Mouse (Mus musculus): ENCODE results near the gene Mctp2. TPM values are rescaled to one million over a fixed set of nuclear protein-coding genes. Genes with fewer than 3 reads are reported as not detected.

Mctp2 gene
- total RNA-seq, 2 experiments from 2014 or later = 0.80 to 0.97 TPM

DNA sequence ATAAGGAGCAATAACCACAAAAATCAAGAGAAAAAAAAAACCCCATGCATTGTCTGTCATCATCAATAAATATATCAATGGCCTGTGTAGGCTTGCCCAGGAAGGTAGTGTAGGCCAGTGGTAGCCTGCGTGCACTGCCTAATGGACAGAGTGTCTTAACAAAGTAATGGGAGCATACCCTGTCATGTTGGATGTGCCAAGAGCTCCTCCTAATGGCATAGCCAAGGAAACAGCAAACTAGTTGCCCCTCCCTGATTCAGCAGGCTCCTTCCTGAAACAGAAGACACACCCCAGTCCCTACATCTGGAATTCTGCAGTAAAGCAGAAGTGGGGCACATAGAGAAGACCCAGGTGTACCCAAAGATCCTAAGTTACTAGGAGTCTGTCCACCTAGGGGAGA is 113.1 kb downstream of the Mctp2 start:
- intact Hi-C loops (cut with DNase I) = no loop called here
- DNase-seq = no peak

DNA sequence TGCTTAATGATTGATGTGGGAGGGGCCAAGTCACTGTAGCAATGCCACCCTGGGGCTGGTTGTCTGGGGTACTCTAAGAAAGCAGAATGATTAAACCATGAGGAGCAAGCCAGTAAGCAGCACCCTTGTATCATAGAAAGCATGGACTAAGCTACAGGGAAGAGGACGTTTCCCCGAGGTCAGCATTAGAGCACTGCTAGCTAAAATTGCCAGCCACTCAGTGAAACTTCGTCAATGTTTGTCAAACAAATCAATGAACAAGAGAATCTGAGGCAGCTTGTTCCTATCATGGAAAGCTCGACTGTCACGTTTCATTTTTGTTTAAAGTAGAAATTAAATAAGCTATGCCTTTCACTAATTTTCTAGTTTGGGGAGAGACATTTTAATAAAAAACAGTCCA is 124.8 kb downstream of the Mctp2 start:
- no peak for DNase-seq
- intact Hi-C loops (cut with DNase I) = no loop called here

DNA sequence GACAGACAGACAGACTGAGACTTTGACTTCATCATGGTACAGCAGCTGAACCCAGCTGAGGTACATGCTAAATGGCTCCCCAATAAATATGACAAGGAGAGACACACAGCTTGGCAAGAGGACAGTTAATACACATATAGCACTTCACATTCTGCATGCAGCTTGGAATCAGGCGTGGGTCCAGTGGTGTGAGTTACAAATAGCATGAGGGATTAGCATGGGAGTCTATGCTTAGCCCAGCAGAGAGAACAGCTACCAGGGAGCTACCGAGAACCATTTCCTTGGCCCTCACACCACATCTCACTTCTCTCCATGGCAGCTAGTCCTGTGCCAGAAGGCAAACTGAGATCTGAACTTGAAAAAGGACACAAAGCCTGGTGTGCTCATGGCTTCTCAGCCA is 137.1 kb downstream of the Mctp2 start:
- intact Hi-C loops (cut with DNase I) = no loop called here
- DNase-seq = no peak

DNA sequence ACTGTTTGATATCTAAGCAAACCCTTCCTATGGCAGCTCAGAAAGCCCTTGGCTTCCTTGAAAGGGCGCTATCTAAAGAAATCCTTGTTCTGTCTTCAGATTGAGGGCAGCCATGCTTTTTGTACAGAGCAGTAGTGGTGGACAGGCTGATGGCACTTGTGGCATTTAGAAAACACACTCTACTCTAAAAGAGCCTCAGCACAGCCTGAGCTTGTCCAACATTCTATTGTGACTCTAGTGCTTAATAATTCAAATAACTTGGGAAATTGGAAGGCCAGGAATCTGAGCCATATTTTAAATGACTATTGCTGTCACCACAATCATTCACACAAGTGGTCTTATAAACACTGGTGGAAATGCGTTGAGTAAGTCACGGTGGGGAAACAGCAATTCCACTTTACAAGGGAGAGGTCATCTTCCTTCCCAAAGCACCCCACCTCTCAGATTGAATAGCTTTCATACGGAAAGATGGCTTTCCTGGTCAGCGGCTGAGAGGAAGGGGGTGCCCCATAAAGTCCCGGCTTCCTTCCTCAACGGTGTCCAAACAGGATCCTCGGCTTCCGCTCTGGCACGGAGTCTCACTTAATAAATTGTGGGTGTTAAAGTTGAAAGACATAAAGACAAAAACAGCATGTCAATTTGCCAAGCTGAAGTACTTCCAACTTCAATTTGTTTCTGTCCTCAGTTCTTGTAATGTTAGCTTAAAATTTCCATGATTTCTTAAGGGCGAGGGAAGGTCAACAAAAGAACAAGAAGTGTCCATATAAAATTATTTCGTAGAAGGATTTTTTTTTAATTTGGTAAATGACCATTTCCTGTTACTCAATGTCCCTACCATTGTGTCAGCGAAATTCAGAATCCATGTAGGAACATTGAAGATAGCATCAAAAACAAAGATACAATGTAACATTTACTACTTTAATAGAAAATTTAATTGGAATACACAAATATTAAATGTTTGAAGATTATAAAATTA is 140.4 kb downstream of the Mctp2 start:
- no peak for DNase-seq
- intact Hi-C loops (cut with DNase I) = no loop called here

DNA sequence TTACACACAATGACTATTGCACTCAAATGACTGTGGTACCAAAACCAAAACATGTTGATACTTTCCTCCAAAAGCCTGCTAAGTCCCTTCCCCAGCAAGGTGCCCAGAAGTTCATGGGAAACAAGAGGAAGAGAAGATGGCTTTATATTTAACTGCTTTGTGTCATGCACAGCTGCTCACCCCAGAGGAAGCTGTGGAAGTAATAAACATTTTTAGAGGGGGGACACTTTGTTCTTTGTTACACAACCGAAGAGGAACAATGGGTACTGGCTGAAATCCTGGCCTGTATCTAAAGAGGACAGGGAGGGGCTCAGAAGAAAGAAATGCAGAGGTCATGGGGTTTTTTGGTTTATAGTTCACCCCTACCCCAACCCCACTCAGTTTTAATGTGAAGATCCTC is 144.2 kb downstream of the Mctp2 start:
- intact Hi-C loops (cut with DNase I) = no loop called here
- no peak for DNase-seq

DNA sequence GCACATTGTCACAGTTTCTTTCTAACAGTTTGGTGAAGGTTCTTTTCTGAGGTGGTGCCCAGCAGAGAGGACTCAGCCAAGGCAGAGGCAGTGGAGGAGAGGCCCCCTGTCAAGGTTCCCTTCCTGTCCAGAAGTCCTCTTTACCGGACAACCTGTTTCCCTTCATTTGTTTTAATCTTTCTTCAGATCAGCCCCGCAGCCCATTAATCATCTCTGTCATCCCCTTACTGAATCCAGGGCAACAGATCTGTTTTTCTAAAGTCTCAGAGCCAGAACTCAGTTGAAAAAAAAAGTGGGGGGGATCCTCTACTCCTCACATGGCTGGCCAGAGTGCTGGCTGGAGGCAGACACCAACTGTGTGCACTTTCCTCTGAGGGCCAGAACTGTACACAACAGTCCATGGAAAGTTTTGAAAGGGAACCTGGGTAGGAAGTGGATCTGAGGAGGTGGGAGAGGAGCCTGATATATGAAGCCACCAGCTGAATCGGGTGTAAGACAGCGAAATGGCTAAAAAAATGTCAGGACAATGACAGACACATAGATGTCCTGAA is 146.8 kb downstream of the Mctp2 start:
- intact Hi-C loops (cut with DNase I) = no loop called here
- no peak for DNase-seq

DNA sequence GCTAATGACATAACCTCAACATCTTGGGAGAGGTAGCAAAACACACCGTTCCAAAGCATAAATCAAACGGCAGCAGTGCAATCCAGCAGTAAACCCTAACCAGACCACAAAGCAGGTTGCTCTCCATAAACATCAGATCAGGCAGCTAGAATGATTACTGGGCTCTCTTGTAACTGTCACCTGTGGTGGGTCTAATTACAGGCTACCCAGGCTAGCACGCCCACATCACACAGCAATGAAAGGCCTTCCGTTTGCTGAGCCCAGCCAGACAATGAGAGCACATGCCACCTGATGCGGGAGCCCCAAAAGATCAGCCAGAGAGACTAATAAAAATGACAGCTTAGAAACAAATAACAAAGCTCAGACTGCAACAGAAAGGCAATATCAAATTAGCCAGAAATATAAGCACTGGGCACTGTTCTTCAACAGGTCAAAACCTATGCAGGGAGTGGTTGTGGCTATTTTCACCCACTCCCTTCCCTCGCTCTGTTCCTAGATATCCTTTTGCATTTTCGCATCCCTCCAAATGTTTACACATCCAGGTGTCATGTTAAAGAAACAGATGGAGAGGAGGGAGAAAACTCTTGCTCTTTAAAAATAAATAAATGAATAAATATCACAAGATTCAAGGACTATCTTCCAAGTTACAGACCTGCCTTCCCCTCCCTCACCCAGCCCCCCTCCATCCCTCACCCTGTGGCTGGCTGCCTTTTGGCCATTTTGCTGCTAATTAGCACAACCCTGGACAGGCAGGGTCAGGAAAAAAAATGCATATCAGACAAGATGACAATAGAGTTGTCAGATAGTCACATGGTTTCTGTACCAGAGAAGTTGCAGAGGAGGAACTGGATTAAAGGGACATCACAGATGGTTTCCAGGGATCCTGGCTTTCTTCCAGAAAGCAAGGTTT is 155.4 kb downstream of the Mctp2 start:
- DNase-seq = no peak
- intact Hi-C loops (cut with DNase I) = loop anchor here (5.0 kb wide), 1 partner anchor 86 kb away; no protein-coding TSS in a partner anchor

DNA sequence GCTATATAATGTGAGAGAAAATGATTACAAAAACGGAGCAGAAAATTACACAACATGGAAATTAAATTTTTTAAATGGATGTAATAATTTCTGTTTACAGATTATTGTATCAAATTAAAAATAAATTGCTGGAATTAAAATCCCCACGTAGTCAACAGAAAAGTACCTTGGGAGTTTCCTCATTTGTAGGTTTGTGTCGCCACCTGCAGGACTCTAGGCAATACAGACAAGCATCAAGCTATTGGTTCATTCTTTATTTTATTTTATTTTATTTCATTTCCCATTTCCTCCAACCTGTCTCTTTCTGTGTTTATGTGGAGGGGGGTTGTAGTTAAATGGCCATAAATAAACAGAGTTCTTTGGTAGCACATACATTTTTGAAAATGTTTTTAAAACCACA is 157.3 kb downstream of the Mctp2 start:
- peak; percentile 39 for DNase-seq
- intact Hi-C loops (cut with DNase I) = loop anchor here (5.0 to 10.0 kb wide), 2 partner anchors 282 to 1804 kb away; no protein-coding TSS in a partner anchor

DNA sequence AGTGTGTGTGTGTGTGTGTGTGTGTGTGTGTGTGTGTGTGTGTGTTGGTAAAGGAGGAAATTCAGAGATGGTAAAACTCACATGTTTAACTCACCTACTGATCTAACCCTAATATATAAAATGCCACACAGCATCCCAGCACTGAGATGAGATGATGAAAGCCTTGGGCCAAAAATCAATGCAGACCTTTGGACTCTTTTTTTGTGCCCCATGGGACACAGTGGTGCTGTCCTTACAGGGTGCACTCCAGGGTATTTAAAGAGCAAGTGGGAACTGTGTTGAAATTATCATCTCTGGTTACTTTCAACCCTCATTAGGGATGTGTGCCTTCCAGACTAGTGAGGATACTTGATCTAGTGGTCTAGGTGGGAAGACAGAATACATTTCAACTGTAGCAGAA is 159.6 kb downstream of the Mctp2 start:
- intact Hi-C loops (cut with DNase I) = loop anchor here (5.0 to 10.0 kb wide), 2 partner anchors 280 to 1802 kb away; no protein-coding TSS in a partner anchor
- no peak for DNase-seq

DNA sequence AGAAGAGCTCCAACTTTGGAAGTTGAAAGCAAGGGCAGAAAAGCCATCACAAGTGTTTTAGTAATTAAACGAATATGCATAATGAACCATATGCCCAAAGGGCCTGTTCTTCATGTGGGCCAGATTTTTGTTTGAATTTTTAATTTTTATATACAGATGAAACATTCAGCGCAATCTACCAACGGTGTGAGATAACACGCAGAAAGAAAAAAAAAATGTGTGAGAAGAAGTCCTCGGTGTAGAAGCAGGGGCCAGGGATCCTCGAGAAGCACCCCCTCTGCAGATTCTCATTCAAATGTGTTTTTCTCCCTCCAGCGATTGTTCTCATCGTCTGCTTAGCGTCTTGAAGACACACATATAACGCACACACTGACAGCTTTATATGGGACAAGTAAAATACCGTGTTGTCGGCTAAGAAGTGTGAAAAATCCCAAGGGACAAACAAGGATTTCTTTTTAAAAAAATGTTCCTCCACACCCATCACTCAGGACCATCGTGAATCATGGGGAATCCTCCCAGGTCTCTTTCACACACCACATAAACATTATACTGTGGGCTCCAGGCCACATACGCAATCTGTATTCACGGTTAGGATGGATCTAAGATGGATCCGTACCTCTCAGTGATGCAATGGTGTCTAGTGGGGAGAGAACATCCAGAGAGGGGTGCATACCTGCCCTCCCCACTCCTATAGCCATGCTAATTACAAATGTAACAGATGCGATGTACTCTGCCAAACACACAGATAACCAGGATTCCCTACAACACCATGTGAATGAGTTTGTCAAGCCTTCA is 160.5 kb downstream of the Mctp2 start:
- intact Hi-C loops (cut with DNase I) = loop anchor here (5.0 to 10.0 kb wide), 2 partner anchors 279 to 1801 kb away; no protein-coding TSS in a partner anchor
- no peak for DNase-seq

DNA sequence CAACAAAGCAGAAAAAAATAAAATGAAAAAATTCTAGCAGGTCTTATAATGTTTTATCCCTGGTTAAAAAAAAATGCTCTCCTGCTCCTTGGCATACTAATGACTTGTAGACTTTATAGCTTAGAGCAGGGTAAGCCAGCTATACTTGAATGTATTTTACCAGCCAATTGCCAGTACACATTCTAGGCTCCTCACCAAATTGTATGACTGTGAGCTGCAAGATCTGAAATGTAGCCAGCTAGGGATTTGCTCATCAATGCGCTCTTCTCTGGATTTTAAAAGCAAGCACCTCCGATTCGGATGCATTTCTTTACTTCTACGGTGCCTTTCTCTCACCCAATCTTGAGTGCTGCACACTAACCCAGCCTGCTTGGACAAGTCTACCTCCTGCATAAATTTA is 167.7 kb downstream of the Mctp2 start:
- no peak for DNase-seq

DNA sequence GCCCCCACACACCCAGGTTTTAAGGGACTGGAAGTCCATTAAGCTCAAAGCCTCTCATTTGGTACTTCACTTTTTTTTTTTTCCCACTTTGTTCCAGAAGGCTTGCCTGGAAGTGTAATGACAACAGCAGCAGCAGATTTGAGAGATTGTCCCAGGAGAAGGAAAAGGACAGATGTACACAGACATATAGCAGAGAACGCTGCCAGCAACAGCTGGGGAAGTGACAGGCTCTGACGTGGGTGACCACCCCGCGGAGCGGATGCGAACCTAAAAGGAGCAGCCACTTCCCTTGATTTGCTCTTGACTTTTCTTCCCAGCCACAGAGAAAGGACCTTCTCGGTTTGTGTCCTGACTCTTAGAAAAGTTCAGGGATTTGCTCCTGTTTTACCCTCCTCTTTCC is 185.4 kb downstream of the Mctp2 start:
- peak; percentile 7 for DNase-seq
- intact Hi-C loops (cut with DNase I) = no loop called here

More for the DNA sequence above, 167.7 kb downstream of the Mctp2 start:
- intact Hi-C loops (cut with DNase I) = no loop called here

DNA sequence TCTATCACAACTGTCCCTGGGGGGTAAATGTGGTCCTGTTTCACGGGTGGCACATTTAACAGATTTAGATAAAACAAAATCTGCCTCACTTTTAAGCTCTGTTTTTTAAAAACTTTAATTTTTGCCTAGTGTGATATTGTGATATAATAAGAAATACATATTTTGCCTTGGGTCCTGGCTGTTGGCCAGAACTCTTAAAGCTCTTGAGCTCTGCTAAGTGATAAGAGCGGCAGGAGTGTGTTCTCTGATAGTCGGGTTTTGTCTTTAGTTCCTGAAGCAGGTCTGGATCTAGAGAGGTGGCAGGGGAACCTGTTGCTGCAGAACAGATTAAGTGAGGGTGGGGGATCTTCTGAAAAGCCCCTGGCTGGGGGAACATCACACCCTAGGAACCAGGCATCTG is 186.7 kb downstream of the Mctp2 start:
- intact Hi-C loops (cut with DNase I) = no loop called here
- DNase-seq = no peak

DNA sequence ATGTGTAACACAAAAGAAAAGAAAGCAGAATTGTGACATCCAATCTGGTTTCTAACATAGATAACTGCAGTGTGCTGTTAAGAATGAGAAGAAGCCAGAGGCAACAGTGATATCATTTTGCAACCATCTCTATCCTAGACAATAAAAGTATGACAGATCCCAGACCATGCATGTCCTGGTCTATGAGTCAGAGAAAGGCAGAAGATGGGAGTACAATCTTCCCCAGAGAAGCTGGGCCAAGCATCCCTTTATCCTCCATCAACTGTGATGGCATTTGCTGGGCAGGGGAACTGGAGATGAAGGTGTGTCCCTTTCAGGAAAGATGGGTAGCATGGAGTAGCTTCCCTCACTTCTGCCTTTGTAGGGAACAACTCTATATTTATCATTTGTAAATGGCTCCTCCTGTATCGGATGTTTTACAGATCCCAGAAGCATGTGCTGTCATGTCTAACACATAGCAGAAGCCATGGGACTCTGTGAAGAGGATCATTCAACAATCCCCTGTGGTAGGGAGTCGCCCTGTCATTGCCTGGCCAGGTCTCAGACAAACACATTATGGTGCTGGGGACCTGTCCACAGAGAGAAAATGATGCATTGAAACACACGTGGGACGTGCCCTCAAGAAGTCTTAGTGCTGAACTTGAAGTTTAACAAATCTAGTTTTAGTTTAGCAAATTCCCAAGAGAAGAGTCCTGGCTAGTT is 188.9 kb downstream of the Mctp2 start:
- intact Hi-C loops (cut with DNase I) = no loop called here
- DNase-seq = no peak

DNA sequence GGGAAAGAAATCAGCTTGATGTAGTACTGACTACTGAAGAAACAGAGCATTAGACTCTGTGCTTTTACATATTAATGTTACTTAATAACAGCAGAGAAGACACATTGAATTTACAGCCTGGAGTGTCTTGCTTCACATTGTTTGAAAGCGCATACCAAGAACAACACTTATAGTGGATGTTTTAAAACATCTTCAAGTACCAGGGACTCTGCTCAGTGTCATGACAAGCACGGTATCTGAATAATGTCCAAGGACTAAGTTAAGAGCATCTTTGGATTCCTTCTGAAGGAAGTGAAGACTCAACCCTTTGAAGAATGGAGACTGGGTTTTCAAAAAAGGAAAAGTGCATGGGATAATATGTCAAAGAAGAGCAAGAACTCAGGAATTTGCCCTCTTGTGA is 191.3 kb downstream of the Mctp2 start:
- no peak for DNase-seq
- intact Hi-C loops (cut with DNase I) = no loop called here

DNA sequence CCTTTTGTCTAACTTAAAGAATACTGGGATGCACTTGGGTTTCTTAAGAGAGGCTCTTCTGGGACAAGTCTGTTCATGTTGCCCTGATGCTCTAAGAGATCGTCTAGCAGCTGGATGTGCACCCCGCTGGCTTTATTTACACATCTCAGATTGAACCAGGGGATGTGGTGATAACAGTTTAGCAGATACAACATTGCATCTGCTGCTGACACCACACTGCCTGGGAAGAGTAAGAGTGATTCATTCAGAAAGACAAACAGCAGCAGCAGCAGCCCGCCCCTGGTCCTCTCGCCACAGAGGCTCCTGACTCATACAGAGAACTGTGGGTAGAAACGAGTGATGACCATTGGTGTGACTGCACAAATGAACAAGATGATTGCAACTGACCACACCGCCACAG is 195.8 kb downstream of the Mctp2 start:
- intact Hi-C loops (cut with DNase I) = no loop called here
- no peak for DNase-seq

DNA sequence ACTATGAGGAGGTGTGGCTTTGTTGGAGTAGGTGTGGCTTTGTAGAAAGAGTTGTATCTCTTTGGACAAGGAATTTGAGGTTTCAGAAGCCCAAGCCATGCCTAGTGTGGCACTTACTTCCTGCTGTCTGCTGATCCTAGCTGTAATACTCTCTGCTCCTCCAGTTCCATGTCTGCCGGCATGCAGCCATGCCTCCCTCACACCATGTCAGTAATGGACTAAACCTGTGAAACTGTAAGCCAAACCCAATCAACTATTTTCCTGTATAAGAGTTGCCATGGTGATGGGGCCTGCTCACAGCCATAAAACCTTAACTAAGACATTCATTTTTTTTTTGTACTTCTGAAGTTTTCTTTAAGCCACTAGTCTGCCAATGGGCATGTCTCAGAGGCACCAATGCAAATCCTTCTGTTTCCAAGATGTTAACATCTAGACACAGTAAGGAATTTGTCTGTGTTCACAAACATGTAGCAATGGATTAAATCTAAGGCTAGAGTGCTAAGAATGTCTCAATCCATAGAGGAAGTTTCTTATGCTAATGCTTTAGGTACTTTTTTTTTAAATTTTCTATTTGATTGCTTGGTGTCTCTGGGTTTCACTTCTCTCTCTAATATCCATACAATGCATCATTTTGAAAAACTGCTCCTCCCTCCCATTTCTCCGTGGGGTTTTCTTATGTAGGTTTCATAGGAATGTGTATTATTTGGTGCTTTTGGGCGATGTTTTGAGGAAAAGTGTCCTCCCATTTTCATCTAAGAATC is 197.6 kb downstream of the Mctp2 start:
- no peak for DNase-seq
- intact Hi-C loops (cut with DNase I) = no loop called here

DNA sequence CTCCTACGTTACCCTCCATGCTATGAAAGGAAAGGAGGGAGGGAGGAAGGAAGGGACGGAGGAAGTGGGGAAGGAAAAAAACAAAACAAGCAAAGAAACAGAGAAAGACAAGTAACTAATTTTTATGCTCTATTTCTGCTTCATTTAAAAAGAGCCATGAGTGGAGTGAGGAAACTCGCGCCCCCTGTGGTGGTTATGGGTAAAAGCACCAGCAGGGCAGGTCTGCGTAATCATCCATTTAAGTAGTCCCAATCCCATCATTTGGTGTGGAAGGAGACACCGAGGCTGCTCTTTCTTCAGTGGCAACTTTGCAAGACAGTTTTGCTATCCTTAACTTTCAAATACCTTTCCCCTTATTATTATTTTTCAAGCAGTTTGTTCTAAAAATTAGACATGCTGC is 202.2 kb downstream of the Mctp2 start:
- intact Hi-C loops (cut with DNase I) = no loop called here
- DNase-seq = peak; percentile 6

DNA sequence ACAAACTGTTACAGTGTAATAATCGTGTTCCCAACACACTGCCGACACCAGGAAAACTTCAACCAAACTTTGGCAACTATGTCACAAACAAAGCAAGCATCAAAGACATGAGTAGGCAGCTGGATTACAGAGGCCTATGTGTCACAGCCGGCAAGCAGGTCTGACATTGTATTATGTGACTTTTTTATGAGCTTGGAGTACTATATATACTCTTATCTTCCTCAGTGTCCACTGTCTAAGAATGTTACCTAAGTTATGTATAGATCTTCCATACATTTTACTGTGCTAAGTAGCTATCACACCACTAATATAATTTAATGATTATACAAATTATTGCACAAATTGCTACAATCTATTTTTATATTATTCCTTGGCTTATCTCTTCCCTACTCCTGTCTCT is 202.8 kb downstream of the Mctp2 start:
- intact Hi-C loops (cut with DNase I) = no loop called here
- DNase-seq = no peak
